Mouse (Mus musculus) testis, adult 2 months (tissue): Measurements from ENCODE around the gene Them7. TPM values are rescaled to one million over a fixed set of nuclear protein-coding genes. Genes with fewer than 3 reads are reported as not detected.

Experiments
- H3K27ac ChIP-seq: fragments of 200-500 bp; 2 replicates; pipeline ENCODE4 v1.5.1; 2012; ENCODE audit warnings: low read depth, low read length; ENCODE audit not compliant: control insufficient read depth, insufficient read depth
- H3K27me3 ChIP-seq: fragments of 200-500 bp; 2 replicates; pipeline ENCODE4 v1.6.1; 2012; ENCODE audit warnings: mild to moderate bottlenecking, low read length, moderate library complexity; ENCODE audit not compliant: control insufficient read depth, insufficient read depth
- H3K36me3 ChIP-seq: fragments of 200-500 bp; 2 replicates; pipeline ENCODE4 v1.6.1; 2012; ENCODE audit warnings: mild to moderate bottlenecking, low read length; ENCODE audit not compliant: control insufficient read depth, insufficient read depth
- H3K4me1 ChIP-seq: fragments of 200-500 bp; 2 replicates; pipeline ENCODE4 v1.6.1; 2012; ENCODE audit warnings: low read length; ENCODE audit not compliant: control insufficient read depth, insufficient read depth
- H3K4me3 ChIP-seq: fragments of 200-500 bp; 2 replicates; pipeline ENCODE4 v1.5.1; 2012; ENCODE audit warnings: low read depth, mild to moderate bottlenecking, low read length, moderate library complexity, mixed read lengths; ENCODE audit not compliant: control insufficient read depth
- CTCF ChIP-seq: fragments of 200-500 bp; IDR thresholded peaks from 2 replicates; pipeline ENCODE4 v1.5.1; 2012; ENCODE audit warnings: low read depth, mild to moderate bottlenecking, inconsistent platforms, low read length, moderate library complexity; ENCODE audit not compliant: control insufficient read depth, insufficient read depth, insufficient replicate concordance
- POLR2A ChIP-seq: fragments of 200-500 bp; IDR thresholded peaks from 2 replicates; pipeline ENCODE4 v1.6.1; 2012; ENCODE audit warnings: low read depth, mild to moderate bottlenecking, inconsistent platforms, low read length, moderate library complexity; ENCODE audit not compliant: control insufficient read depth
- polyA plus RNA-seq: library from polyadenylated mRNA; depleted of rRNA; stranded (reverse); fragments of >200 nt; gene quantifications from 2 replicates; pipeline ENCODE4 v1.2.3, GENCODE M21; 2012

Gene Them7
- polyA plus RNA-seq, 1 experiment = 0.56 TPM

- no peak for TF ChIP-seq CTCF
- no peak for TF ChIP-seq POLR2A
- H3K27ac ChIP-seq = no peak overlapping the region
Measured at GRCm38 (mm10) chr2:105333976-105334713, 110.0 kb downstream of the Them7 start.

GRCm38 (mm10) chr2:105335661-105336060 lies 111.5 kb downstream of the Them7 start:
- Histone ChIP-seq H3K4me3 (no peak overlapping the region), H3K27me3 (no peaks in the 10 kb centered on the region), H3K27ac (no peak overlapping the region), H3K4me1 (peaks cover 4% of the 10 kb centered on the region), H3K36me3 (no peaks in the 10 kb centered on the region)
- TF ChIP-seq CTCF = no peak
- no peak for TF ChIP-seq POLR2A

More at GRCm38 (mm10) chr2:105333976-105334713, 110.0 kb downstream of the Them7 start:
- no peaks in the 10 kb centered on the region; the same call in none of the 2 replicates for H3K4me1 ChIP-seq
- H3K4me3 ChIP-seq = no peak overlapping the region
- no peaks in the 10 kb centered on the region for H3K36me3 ChIP-seq
- no peaks in the 10 kb centered on the region for H3K27me3 ChIP-seq

- Histone ChIP-seq H3K36me3 (no peaks in the 10 kb centered on the region), H3K4me3 (no peak overlapping the region), H3K27ac (no peak overlapping the region), H3K4me1 (peaks cover 4% of the 10 kb centered on the region), H3K27me3 (no peaks in the 10 kb centered on the region)
- TF ChIP-seq POLR2A (no peak), CTCF (no peak)
Measured at GRCm38 (mm10) chr2:105336314-105337027, 112.4 kb downstream of the Them7 start.

GRCm38 (mm10) chr2:105337171-105337875 lies 113.2 kb downstream of the Them7 start:
- TF ChIP-seq CTCF (no peak), POLR2A (no peak)
- H3K36me3 ChIP-seq = no peaks in the 10 kb centered on the region

GRCm38 (mm10) chr2:105339993-105340392 lies 115.9 kb downstream of the Them7 start:
- H3K36me3 ChIP-seq = no peaks in the 10 kb centered on the region
- no peaks in the 10 kb centered on the region for H3K27me3 ChIP-seq
- no peak overlapping the region for H3K27ac ChIP-seq
- TF ChIP-seq POLR2A (no peak), CTCF (no peak)
- no peak overlapping the region for H3K4me3 ChIP-seq
- H3K4me1 ChIP-seq = peaks cover 4% of the 10 kb centered on the region

More at GRCm38 (mm10) chr2:105337171-105337875, 113.2 kb downstream of the Them7 start:
- no peak overlapping the region for H3K4me3 ChIP-seq
- peaks cover 4% of the 10 kb centered on the region for H3K4me1 ChIP-seq
- no peak overlapping the region for H3K27ac ChIP-seq
- no peaks in the 10 kb centered on the region for H3K27me3 ChIP-seq

- Histone ChIP-seq H3K4me3 (no peak overlapping the region), H3K4me1 (no peaks in the 10 kb centered on the region), H3K36me3 (no peaks in the 10 kb centered on the region), H3K27me3 (no peaks in the 10 kb centered on the region), H3K27ac (no peak overlapping the region)
- TF ChIP-seq CTCF (no peak), POLR2A (no peak)
Measured at GRCm38 (mm10) chr2:105348886-105349285, 124.8 kb downstream of the Them7 start.

- H3K36me3 ChIP-seq = no peaks in the 10 kb centered on the region
- no peaks in the 10 kb centered on the region for H3K27me3 ChIP-seq
- H3K4me3 ChIP-seq = no peak overlapping the region
- no peaks in the 10 kb centered on the region for H3K4me1 ChIP-seq
- no peak for TF ChIP-seq POLR2A
- TF ChIP-seq CTCF = no peak
- no peak overlapping the region for H3K27ac ChIP-seq
Measured at GRCm38 (mm10) chr2:105356791-105357190, 132.7 kb downstream of the Them7 start.
